Mouse (Mus musculus) kidney, adult 11 months (tissue): ENCODE results near the gene Adipor2.

Source experiments
- DNase-seq: peaks from one replicate; pipeline ENCODE4 v3.0.0; 2022

The Adipor2 gene

GRCm38 (mm10) chr6:119307867-119308413 is 109.6 kb downstream of the Adipor2 start:
- DNase-seq = no peak

GRCm38 (mm10) chr6:119303331-119303730 is 114.2 kb downstream of the Adipor2 start:
- no peak for DNase-seq
